Mouse (Mus musculus) myocyte (in vitro differentiated cells): ENCODE data around the gene Hyal5. TPM values are rescaled to one million over a fixed set of nuclear protein-coding genes. Genes with fewer than 3 reads are reported as not detected.

Experiments
- H3K27me3 ChIP-seq: one replicate; pipeline ENCODE4 v1.6.1; 2011; ENCODE audit not compliant: control insufficient read depth, insufficient read depth, insufficient read length
- H3K36me3 ChIP-seq: one replicate; pipeline ENCODE4 v1.6.1; 2011; ENCODE audit not compliant: control insufficient read depth, insufficient read depth
- H3K4me2 ChIP-seq: one replicate; pipeline ENCODE4 v1.6.1; 2011; ENCODE audit warnings: low read depth, control low read depth
- H3K4me3 ChIP-seq: one replicate; pipeline ENCODE4 v1.5.1; 2011; ENCODE audit warnings: mild to moderate bottlenecking, control low read depth, moderate library complexity
- H3K79me2 ChIP-seq: one replicate; pipeline ENCODE4 v1.6.1; 2011; ENCODE audit not compliant: control insufficient read depth, insufficient read depth
- H3ac ChIP-seq: one replicate; pipeline ENCODE4 v1.6.1; 2011; ENCODE audit not compliant: control insufficient read depth, insufficient read length
- CEBPB ChIP-seq: IDR thresholded peaks from 2 replicates; pipeline ENCODE4 v1.6.1; 2011; ENCODE audit warnings: mild to moderate bottlenecking, moderate library complexity; ENCODE audit not compliant: poor library complexity, insufficient read depth, severe bottlenecking
- E2F4 ChIP-seq: IDR thresholded peaks from one replicate; pipeline ENCODE4 v1.6.1; 2011; ENCODE audit warnings: mild to moderate bottlenecking, control low read depth, moderate library complexity; ENCODE audit not compliant: insufficient read depth
- MAX ChIP-seq: IDR thresholded peaks from one replicate; pipeline ENCODE4 v1.6.1; 2011; ENCODE audit warnings: low read depth, mild to moderate bottlenecking, control low read depth
- MYOD1 ChIP-seq, 3 experiments: IDR thresholded peaks; one replicate each; pipeline ENCODE4 v1.6.1; 2011; ENCODE audit warnings: control low read depth in 2 of 3, low read depth in 2 of 3, mild to moderate bottlenecking in 2 of 3, moderate library complexity in 1 of 3; ENCODE audit not compliant: insufficient read length in 2 of 3, control insufficient read depth in 1 of 3
- MYOG ChIP-seq, 3 experiments: IDR thresholded peaks; one replicate each; pipeline ENCODE4 v1.6.1; 2011; ENCODE audit warnings: control low read depth in 2 of 3, low read depth in 2 of 3, mild to moderate bottlenecking in 2 of 3; ENCODE audit not compliant: insufficient read length in 2 of 3, control insufficient read depth in 1 of 3, insufficient read depth in 1 of 3
- POLR2A ChIP-seq: IDR thresholded peaks from one replicate; pipeline ENCODE4 v1.6.1; 2011; ENCODE audit warnings: low read depth, mild to moderate bottlenecking, control low read depth, moderate library complexity; ENCODE audit not compliant: insufficient read length
- POLR2AphosphoS2 ChIP-seq: IDR thresholded peaks from one replicate; pipeline ENCODE4 v1.6.1; 2011; ENCODE audit warnings: low read depth, control low read depth; ENCODE audit not compliant: insufficient read length
- REST ChIP-seq: IDR thresholded peaks from one replicate; pipeline ENCODE4 v1.6.1; 2011; ENCODE audit warnings: mild to moderate bottlenecking, control low read depth, moderate library complexity; ENCODE audit not compliant: insufficient read depth, insufficient read length
- SRF ChIP-seq: IDR thresholded peaks from one replicate; pipeline ENCODE4 v1.6.1; 2011; ENCODE audit warnings: low read depth; ENCODE audit not compliant: control insufficient read depth, insufficient read length
- TCF12 ChIP-seq: IDR thresholded peaks from one replicate; pipeline ENCODE4 v1.6.1; 2011; ENCODE audit warnings: mild to moderate bottlenecking, control low read depth; ENCODE audit not compliant: poor library complexity, insufficient read depth, severe bottlenecking
- TCF3 ChIP-seq: IDR thresholded peaks from one replicate; pipeline ENCODE4 v1.6.1; 2011; ENCODE audit warnings: low read depth, control low read depth; ENCODE audit not compliant: insufficient read length
- USF1 ChIP-seq: IDR thresholded peaks from one replicate; pipeline ENCODE4 v1.6.1; 2011; ENCODE audit warnings: low read depth, mild to moderate bottlenecking, control low read depth, moderate library complexity
- polyA plus RNA-seq: library from polyadenylated mRNA; unstranded; fragments of >200 nt; fragmentation: generic; extraction: Trizol; gene quantifications from one replicate; pipeline ENCODE4 v1.2.1, GENCODE M21; 2012; ENCODE audit warnings: missing spikeins

Gene Hyal5
- polyA plus RNA-seq, 1 experiment, result not detected

GRCm38 (mm10) chr6:24925076-24925785 is 67.4 kb downstream of the Hyal5 start:
- Histone ChIP-seq H3K36me3 (no peaks in the 10 kb centered on the region), H3K79me2 (no peaks in the 10 kb centered on the region), H3K4me3 (no peak overlapping the region), H3ac (no peak overlapping the region), H3K27me3 (no peaks in the 10 kb centered on the region), H3K4me2 (no peak overlapping the region)
- no peak for TF ChIP-seq TCF3
- no peak for TF ChIP-seq POLR2AphosphoS2
- no peak for TF ChIP-seq CEBPB
- no peak for TF ChIP-seq REST
- TF ChIP-seq MYOG (IDR thresholded peaks at IDR 0.05; ENCODE audit: control insufficient read depth in 1 of 3, insufficient read depth in 1 of 3, insufficient read length in 2 of 3, low read depth in 2 of 3), result no peak
- no peak for TF ChIP-seq POLR2A
- no peak for TF ChIP-seq MAX
- no peak for TF ChIP-seq SRF
- no peak for TF ChIP-seq MYOD1 (IDR thresholded peaks at IDR 0.05; ENCODE audit: control insufficient read depth in 1 of 3, insufficient read length in 2 of 3, low read depth in 2 of 3)
- no peak for TF ChIP-seq TCF12
- no peak for TF ChIP-seq USF1
- no peak for TF ChIP-seq E2F4

Other genes starting within 250 kb of the Hyal5 start
- gene Wasl, start 193.0 kb upstream of the Hyal5 start, polyA plus RNA-seq, result 10.8 TPM
- 0.07 TPM for gene Hyal6, start 124.8 kb upstream of the Hyal5 start, polyA plus RNA-seq
- gene Hyal4, start 109.7 kb upstream of the Hyal5 start, polyA plus RNA-seq, result 0.01 TPM
- not detected for gene Spam1, start 66.8 kb upstream of the Hyal5 start, polyA plus RNA-seq
- gene Tmem229a, start 98.3 kb downstream of the Hyal5 start, polyA plus RNA-seq, result not detected